Mouse (Mus musculus) olfactory bulb, adult 2 months (tissue): Measurements from ENCODE around the gene Nt5c2.

Source experiments
- CTCF ChIP-seq: fragments of 200-500 bp; IDR thresholded peaks from 2 replicates; pipeline ENCODE4 v1.5.1; 2012; ENCODE audit warnings: low read depth, mild to moderate bottlenecking, low read length, moderate library complexity; ENCODE audit not compliant: insufficient read depth
- POLR2A ChIP-seq: fragments of 200-500 bp; IDR thresholded peaks from 2 replicates; pipeline ENCODE4 v1.6.1; 2012; ENCODE audit warnings: mild to moderate bottlenecking, low read depth, low read length, moderate library complexity; ENCODE audit not compliant: insufficient read depth

- TF ChIP-seq CTCF, result peak; percentile 11; the same call in 1 of the 2 replicates
- TF ChIP-seq POLR2A, result no peak
These were observed 136.6 kb downstream of the Nt5c2 start for GRCm38 (mm10) chr19:46878346-46878745.
